Mouse (Mus musculus): ENCODE data around the gene Rint1. TPM values are rescaled to one million over a fixed set of nuclear protein-coding genes. Genes with fewer than 3 reads are reported as not detected.

Gene Rint1
- total RNA-seq, 2 experiments from 2014 or later, result 37.5 to 62.7 TPM

DNA sequence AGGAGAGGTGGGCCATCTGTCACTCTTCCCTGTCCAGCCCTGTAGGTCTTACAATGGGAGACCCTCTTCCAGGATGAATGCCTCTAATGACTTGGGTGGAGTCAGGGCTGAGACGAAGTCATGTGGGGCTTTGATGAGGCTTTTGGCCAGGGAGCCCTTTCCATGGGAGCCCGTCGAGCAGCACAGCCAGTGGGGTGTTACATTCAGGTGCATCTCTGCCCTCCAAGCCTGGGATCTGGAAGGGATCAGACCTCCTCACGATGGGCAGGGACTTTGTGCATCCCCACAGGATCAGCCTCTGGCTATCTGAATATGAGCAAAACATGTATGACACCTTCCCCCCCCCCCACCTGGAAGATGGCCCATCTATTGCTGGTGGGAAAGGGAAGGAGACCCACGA is 72.4 kb downstream of the Rint1 start:
- no peak for ATAC-seq (replicated peaks; ENCODE audit: low FRiP score, low TSS enrichment, poor library complexity, severe bottlenecking)

DNA sequence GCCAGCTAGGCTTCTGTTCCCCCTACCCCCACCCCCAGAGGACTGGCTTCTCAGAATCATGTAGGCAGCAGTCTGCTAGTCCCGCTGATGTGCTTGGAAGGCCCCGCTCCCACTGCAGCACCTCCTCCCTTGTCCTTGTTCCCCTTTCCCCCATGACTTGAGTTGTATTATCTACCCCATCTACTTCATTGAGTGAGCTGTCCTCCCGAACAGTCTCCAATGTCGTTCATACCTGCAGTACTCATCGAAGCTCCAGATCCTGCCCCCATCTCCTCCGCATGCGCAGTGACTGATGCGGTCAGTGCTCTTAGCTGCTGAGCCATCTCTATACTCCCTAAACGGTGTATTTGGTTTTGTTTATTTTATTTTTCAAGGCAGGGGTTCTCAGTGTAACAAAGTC is 74.2 kb downstream of the Rint1 start:
- ATAC-seq (replicated peaks; ENCODE audit: low FRiP score, low TSS enrichment, poor library complexity, severe bottlenecking), result no peak

DNA sequence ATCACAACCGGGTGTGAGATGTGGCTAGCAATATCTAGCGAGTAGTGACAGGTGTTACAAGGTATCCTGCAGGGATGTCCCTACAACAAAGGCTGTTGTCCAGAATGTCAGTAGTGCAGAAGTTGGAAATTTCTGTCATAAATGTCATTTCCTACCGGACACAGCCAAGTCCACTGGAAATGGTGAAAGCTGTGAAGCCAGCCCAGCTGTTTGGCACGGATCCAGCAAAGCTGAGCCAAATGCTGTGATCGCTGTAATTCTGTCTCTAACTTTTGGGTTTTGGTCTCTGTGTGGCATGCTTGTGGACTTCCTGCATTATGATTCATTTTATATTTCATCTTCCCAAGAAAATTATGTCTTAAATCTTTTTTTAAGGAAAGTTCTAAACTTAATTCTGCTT is 74.8 kb downstream of the Rint1 start:
- ATAC-seq (replicated peaks; ENCODE audit: low FRiP score, low TSS enrichment, poor library complexity, severe bottlenecking), result no peak

DNA sequence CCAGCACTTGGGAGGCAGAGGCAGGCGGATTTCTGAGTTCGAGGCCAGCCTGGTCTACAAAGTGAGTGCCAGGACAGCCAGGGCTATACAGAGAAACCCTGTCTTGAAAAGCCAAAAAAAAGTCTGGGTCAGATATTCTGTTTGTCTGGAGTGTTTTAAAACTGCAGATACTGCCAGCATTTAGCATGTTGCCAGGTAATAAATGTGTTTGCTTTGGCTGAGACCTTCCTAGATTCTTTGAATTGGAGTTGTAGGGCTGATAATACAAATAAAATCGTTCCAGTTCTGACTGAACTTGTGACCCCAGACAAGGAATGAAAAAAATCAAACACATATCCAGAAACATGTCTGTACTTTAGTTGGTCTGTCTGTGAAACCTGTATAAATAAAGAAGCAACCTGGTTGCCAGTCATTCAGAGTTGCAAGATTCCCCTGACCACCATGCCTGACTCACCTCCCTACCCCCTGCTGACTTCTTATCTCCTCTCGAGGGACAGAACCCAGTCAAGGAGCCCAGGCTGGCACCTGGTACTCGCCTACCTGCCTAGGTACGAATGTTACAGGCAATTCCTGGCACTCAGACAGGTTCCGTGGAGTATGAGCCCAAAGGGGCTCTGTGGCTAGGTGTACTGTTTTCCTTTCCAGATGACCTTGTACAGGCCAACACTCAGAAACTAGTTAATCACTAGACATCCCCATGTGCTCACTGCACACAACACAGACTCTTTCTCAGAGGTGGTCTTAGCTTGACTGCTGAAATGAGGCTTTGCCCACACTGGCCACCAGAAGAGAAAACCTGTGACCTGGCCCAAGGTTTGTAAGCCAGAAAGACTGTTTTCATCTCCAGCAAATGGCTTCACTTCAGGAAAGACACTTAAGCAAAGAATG is 75.9 kb downstream of the Rint1 start:
- no peak for ATAC-seq (replicated peaks; ENCODE audit: low FRiP score, low TSS enrichment, poor library complexity, severe bottlenecking)

DNA sequence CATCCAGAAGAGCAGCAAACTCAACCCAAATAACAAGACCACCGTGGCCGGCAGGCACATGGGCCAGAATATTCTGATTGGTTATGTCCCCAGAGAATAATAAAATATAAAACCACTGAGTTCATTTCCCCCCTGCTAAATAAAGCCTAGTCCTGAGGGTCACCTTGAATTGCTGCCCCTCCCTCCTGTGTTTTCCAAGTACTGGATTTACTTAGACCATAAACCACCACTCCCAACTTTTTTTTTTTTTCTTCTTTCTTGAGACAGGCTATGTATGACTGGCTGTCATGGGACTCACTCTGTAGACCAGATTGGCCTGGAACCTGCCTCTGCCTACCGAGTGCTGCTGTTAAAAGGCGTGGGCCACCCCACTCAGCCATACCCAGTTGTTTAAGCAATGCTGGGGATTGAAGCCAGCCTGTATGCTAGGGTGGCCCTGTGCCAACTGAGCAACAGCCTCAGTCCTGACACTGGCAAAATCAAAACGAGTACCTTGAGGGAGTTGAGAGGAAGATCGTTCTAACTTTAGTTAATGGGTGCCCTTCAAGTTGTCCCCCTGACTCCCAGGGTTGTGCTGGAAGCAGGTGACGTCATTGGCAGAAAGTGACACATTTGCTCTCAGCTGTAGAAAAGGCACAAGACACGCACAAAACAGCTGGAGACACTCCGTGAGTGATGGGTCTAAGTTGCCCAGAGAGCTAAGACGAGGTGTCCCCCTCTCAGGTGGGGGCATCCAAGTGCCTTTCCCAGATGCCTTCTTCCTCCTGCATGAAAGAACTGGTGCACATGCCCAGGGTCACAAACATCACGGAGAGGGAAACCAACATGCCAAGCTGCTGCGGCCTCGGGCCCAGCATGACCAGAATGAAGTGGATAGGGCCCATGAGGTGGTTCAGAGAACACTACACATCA is 76.8 kb downstream of the Rint1 start:
- ATAC-seq (replicated peaks; ENCODE audit: low FRiP score, low TSS enrichment, poor library complexity, severe bottlenecking), result no peak

DNA sequence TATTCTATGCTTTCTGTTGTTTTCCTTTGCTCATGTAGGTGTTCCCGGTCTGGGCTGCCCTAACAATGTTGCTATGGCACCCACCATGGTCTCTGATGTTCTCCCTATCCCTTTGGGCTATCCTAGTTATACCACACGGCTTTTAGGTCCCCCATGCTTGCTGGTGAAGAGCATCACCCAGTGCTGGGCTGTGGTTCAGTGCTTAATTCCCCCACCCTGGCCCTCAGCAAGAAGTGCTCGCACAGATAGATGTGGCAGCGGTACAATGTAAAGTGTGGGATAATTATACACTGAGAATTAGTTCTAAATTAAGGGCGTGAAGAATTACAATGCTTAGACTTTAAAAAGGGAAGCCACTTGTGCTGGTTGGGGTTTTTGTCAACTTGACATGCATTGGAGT is 78.4 kb downstream of the Rint1 start:
- no peak for ATAC-seq (replicated peaks; ENCODE audit: low FRiP score, low TSS enrichment, poor library complexity, severe bottlenecking)

Other genes starting within 250 kb of the Rint1 start
- 14.0 and 18.2 TPM in 2 replicates for gene Srpk2, start 103.1 kb upstream of the Rint1 start, total RNA-seq (2014; fragmentation: Nextera tagmentation)
- gene Srpk2, start 103.1 kb upstream of the Rint1 start, total RNA-seq (2017), result 15.2 and 20.5 TPM in 2 replicates
- gene Pus7, start 4.0 kb upstream of the Rint1 start, total RNA-seq (2014; fragmentation: Nextera tagmentation), result 64.0 and 64.3 TPM in 2 replicates
- gene Pus7, start 4.0 kb upstream of the Rint1 start, total RNA-seq (2017), result 84.8 and 88.0 TPM in 2 replicates
- 98.3 and 122 TPM in 2 replicates for gene Tomm7, start 56.5 kb downstream of the Rint1 start, total RNA-seq (2014; fragmentation: Nextera tagmentation)
- gene Tomm7, start 56.5 kb downstream of the Rint1 start, total RNA-seq (2017), result 241 and 274 TPM in 2 replicates
- 46.6 and 46.8 TPM in 2 replicates for gene Fam126a, start 243.0 kb downstream of the Rint1 start, total RNA-seq (2014; fragmentation: Nextera tagmentation)
- gene Fam126a, start 243.0 kb downstream of the Rint1 start, total RNA-seq (2017), result 58.4 TPM in 2 replicates

All from megakaryocyte-erythroid progenitor cell, adult 5-6 weeks (primary cell).